Mouse (Mus musculus) myocyte (in vitro differentiated cells): ENCODE data around the gene Inava.

ENCODE experiments used
- CEBPB ChIP-seq: IDR thresholded peaks from 2 replicates; pipeline ENCODE4 v1.6.1; 2011; ENCODE audit warnings: mild to moderate bottlenecking, moderate library complexity; ENCODE audit not compliant: poor library complexity, insufficient read depth, severe bottlenecking
- E2F4 ChIP-seq: IDR thresholded peaks from one replicate; pipeline ENCODE4 v1.6.1; 2011; ENCODE audit warnings: mild to moderate bottlenecking, control low read depth, moderate library complexity; ENCODE audit not compliant: insufficient read depth
- MAX ChIP-seq: IDR thresholded peaks from one replicate; pipeline ENCODE4 v1.6.1; 2011; ENCODE audit warnings: low read depth, mild to moderate bottlenecking, control low read depth
- MYOD1 ChIP-seq, 3 experiments: IDR thresholded peaks; one replicate each; pipeline ENCODE4 v1.6.1; 2011; ENCODE audit warnings: control low read depth in 2 of 3, low read depth in 2 of 3, mild to moderate bottlenecking in 2 of 3, moderate library complexity in 1 of 3; ENCODE audit not compliant: insufficient read length in 2 of 3, control insufficient read depth in 1 of 3
- MYOG ChIP-seq, 3 experiments: IDR thresholded peaks; one replicate each; pipeline ENCODE4 v1.6.1; 2011; ENCODE audit warnings: control low read depth in 2 of 3, low read depth in 2 of 3, mild to moderate bottlenecking in 2 of 3; ENCODE audit not compliant: insufficient read length in 2 of 3, control insufficient read depth in 1 of 3, insufficient read depth in 1 of 3
- POLR2A ChIP-seq: IDR thresholded peaks from one replicate; pipeline ENCODE4 v1.6.1; 2011; ENCODE audit warnings: low read depth, mild to moderate bottlenecking, control low read depth, moderate library complexity; ENCODE audit not compliant: insufficient read length
- POLR2AphosphoS2 ChIP-seq: IDR thresholded peaks from one replicate; pipeline ENCODE4 v1.6.1; 2011; ENCODE audit warnings: low read depth, control low read depth; ENCODE audit not compliant: insufficient read length
- REST ChIP-seq: IDR thresholded peaks from one replicate; pipeline ENCODE4 v1.6.1; 2011; ENCODE audit warnings: mild to moderate bottlenecking, control low read depth, moderate library complexity; ENCODE audit not compliant: insufficient read depth, insufficient read length
- SRF ChIP-seq: IDR thresholded peaks from one replicate; pipeline ENCODE4 v1.6.1; 2011; ENCODE audit warnings: low read depth; ENCODE audit not compliant: control insufficient read depth, insufficient read length
- TCF12 ChIP-seq: IDR thresholded peaks from one replicate; pipeline ENCODE4 v1.6.1; 2011; ENCODE audit warnings: mild to moderate bottlenecking, control low read depth; ENCODE audit not compliant: poor library complexity, insufficient read depth, severe bottlenecking
- TCF3 ChIP-seq: IDR thresholded peaks from one replicate; pipeline ENCODE4 v1.6.1; 2011; ENCODE audit warnings: low read depth, control low read depth; ENCODE audit not compliant: insufficient read length
- USF1 ChIP-seq: IDR thresholded peaks from one replicate; pipeline ENCODE4 v1.6.1; 2011; ENCODE audit warnings: low read depth, mild to moderate bottlenecking, control low read depth, moderate library complexity

- TF ChIP-seq POLR2A (no peak), E2F4 (no peak), MYOD1 (IDR thresholded peaks at IDR 0.05; ENCODE audit: control insufficient read depth in 1 of 3, insufficient read length in 2 of 3, low read depth in 2 of 3) (no peak), USF1 (no peak), TCF12 (no peak), MYOG (IDR thresholded peaks at IDR 0.05; ENCODE audit: control insufficient read depth in 1 of 3, insufficient read depth in 1 of 3, insufficient read length in 2 of 3, low read depth in 2 of 3) (no peak), MAX (no peak), REST (no peak), SRF (no peak), POLR2AphosphoS2 (no peak), CEBPB (no peak), TCF3 (no peak)
These were observed 29.3 kb upstream of the Inava start for GRCm38 (mm10) chr1:136263355-136263754.
